Mouse (Mus musculus) cortical plate, adult 2 months (tissue): Measurements from ENCODE around the gene Srrm4. TPM values are rescaled to one million over a fixed set of nuclear protein-coding genes. Genes with fewer than 3 reads are reported as not detected.

ENCODE experiments used
- H3K27ac ChIP-seq: fragments of 200-500 bp; 2 replicates; pipeline ENCODE4 v1.5.1; 2012; ENCODE audit warnings: low read length, control low read depth, inconsistent platforms; ENCODE audit not compliant: insufficient read depth
- H3K4me1 ChIP-seq: fragments of 200-500 bp; 2 replicates; pipeline ENCODE4 v1.6.1; 2011; ENCODE audit warnings: low read length; ENCODE audit not compliant: control insufficient read depth, insufficient read depth
- H3K4me3 ChIP-seq: fragments of 200-500 bp; 2 replicates; pipeline ENCODE4 v1.5.1; 2011; ENCODE audit warnings: mild to moderate bottlenecking, low read length, control low read depth; ENCODE audit not compliant: insufficient read depth
- CTCF ChIP-seq: fragments of 200-500 bp; IDR thresholded peaks from 2 replicates; pipeline ENCODE4 v1.5.1; 2011; ENCODE audit warnings: mild to moderate bottlenecking, control low read depth, low read length; ENCODE audit not compliant: insufficient read depth; ENCODE audit errors: extremely low read depth
- POLR2A ChIP-seq: fragments of 200-500 bp; IDR thresholded peaks from 2 replicates; pipeline ENCODE4 v1.6.1; 2011; ENCODE audit warnings: mild to moderate bottlenecking, low read length, control low read depth; ENCODE audit not compliant: insufficient read depth; ENCODE audit errors: extremely low read depth
- polyA plus RNA-seq: library from polyadenylated mRNA; depleted of rRNA; stranded (reverse); fragments of >200 nt; gene quantifications from 2 replicates; pipeline ENCODE4 v1.2.3, GENCODE M21; 2012

Gene Srrm4
- polyA plus RNA-seq, 1 experiment, result 18.4 TPM

- no peak overlapping the region for H3K27ac ChIP-seq
- H3K4me3 ChIP-seq, result no peak overlapping the region
- TF ChIP-seq CTCF (no peak), POLR2A (no peak)
- H3K4me1 ChIP-seq, result no peaks in the 10 kb centered on the region
Measured at GRCm38 (mm10) chr5:116478607-116479371, 112.8 kb downstream of the Srrm4 start.

- peak; percentile 53 for TF ChIP-seq CTCF
- no peak for TF ChIP-seq POLR2A
- no peaks in the 10 kb centered on the region for H3K4me1 ChIP-seq
- H3K4me3 ChIP-seq, result no peak overlapping the region
Measured at GRCm38 (mm10) chr5:116476006-116476405, 115.6 kb downstream of the Srrm4 start.

GRCm38 (mm10) chr5:116461354-116462042 is 130.1 kb downstream of the Srrm4 start:
- Histone ChIP-seq H3K4me3 (no peak overlapping the region), H3K27ac (no peak overlapping the region), H3K4me1 (no peaks in the 10 kb centered on the region)
- TF ChIP-seq POLR2A (no peak), CTCF (peak; percentile 28)

More at GRCm38 (mm10) chr5:116476006-116476405, 115.6 kb downstream of the Srrm4 start:
- no peak overlapping the region for H3K27ac ChIP-seq

- no peak overlapping the region for H3K4me3 ChIP-seq
- H3K27ac ChIP-seq, result no peak overlapping the region
- TF ChIP-seq CTCF (no peak), POLR2A (no peak)
- H3K4me1 ChIP-seq, result no peaks in the 10 kb centered on the region
Measured at GRCm38 (mm10) chr5:116459970-116460369, 131.6 kb downstream of the Srrm4 start.

GRCm38 (mm10) chr5:116457791-116458190 is 133.8 kb downstream of the Srrm4 start:
- H3K4me1 ChIP-seq, result no peaks in the 10 kb centered on the region
- no peak overlapping the region for H3K4me3 ChIP-seq
- H3K27ac ChIP-seq, result no peak overlapping the region
- no peak for TF ChIP-seq POLR2A
- no peak for TF ChIP-seq CTCF

GRCm38 (mm10) chr5:116456796-116457515 is 134.7 kb downstream of the Srrm4 start:
- no peak overlapping the region for H3K27ac ChIP-seq
- TF ChIP-seq POLR2A (no peak), CTCF (no peak)
- H3K4me3 ChIP-seq, result no peak overlapping the region
- no peaks in the 10 kb centered on the region for H3K4me1 ChIP-seq

- Histone ChIP-seq H3K27ac (no peak overlapping the region), H3K4me3 (peak overlapping the region; percentile 28)
- peak; percentile 24; the same call in 1 of the 2 replicates for TF ChIP-seq CTCF
- no peak for TF ChIP-seq POLR2A
Measured at GRCm38 (mm10) chr5:116453401-116453851, 138.2 kb downstream of the Srrm4 start.

GRCm38 (mm10) chr5:116450901-116451300 is 140.7 kb downstream of the Srrm4 start:
- H3K4me3 ChIP-seq, result no peak overlapping the region
- no peaks in the 10 kb centered on the region; the same call in 1 of the 2 replicates for H3K4me1 ChIP-seq
- H3K27ac ChIP-seq, result no peak overlapping the region
- TF ChIP-seq POLR2A (no peak), CTCF (no peak)

More at GRCm38 (mm10) chr5:116453401-116453851, 138.2 kb downstream of the Srrm4 start:
- H3K4me1 ChIP-seq, result no peaks in the 10 kb centered on the region; the same call in 1 of the 2 replicates

- Histone ChIP-seq H3K4me3 (no peak overlapping the region), H3K27ac (no peak overlapping the region), H3K4me1 (peaks cover 2% of the 10 kb centered on the region)
- TF ChIP-seq CTCF, result no peak
- no peak for TF ChIP-seq POLR2A
Measured at GRCm38 (mm10) chr5:116449522-116450225, 141.9 kb downstream of the Srrm4 start.
